Comparison of ENCODE assay signal across 10 mouse cellular contexts in the genomic region with DNA sequence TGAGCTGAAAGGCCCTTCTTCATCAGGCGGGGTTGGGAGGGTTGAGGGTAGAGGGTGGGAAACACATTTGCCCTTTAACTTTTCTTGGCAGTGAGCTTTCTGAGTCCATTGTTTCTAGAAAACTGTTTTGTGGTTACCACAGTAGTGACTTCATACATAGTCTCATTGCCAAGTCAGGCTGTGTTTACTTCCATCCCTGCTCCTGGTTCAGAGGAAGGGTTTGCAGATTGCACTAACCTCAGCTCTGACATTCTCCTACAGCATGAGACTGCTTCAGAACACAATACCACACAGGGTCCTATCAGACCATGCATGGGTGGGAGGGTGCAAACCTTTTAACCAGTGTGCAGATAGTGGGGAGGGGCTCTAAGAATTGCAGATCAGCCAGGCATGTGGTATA.
A peak's percentile ranks its signal among the peaks of the same experiment; 100 is the strongest.
DNase-seq lines count a peak whose midpoint lies in the region; ATAC-seq lines count a peak whose summit lies in the region.
"Had no signal": no experiment of that assay in that cellular context is flagged by ENCODE, and none has a peak within 500 bp of the region (broad histone marks: within the 10 kb centered on the region; RNA-seq: fewer than 3 reads in every experiment).

No protein-coding gene starts in this region.

- no peak overlapping the region for H3K27ac ChIP-seq in hindbrain, embryonic 14.5 days
- H3K27ac ChIP-seq in hindbrain, embryonic 10.5 days = no peak overlapping the region
- H3K27ac ChIP-seq in forebrain, embryonic 16.5 days (ENCODE audit: low read length) = peak overlapping the region; percentile 34
- H3K27ac ChIP-seq: liver, embryonic 12.5 days; neural tube, embryonic 13.5 days had no signal

- H3K27me3 ChIP-seq in hindbrain, embryonic 14.5 days (ENCODE audit: control insufficient read depth, insufficient read depth, low read length) = no peaks in the 10 kb centered on the region
- H3K27me3 ChIP-seq in hindbrain, embryonic 10.5 days (ENCODE audit: insufficient read depth, poor library complexity, severe bottlenecking) = no peaks in the 10 kb centered on the region
- H3K27me3 ChIP-seq in forebrain, embryonic 16.5 days (replicated peaks; ENCODE audit: control insufficient read depth, insufficient read depth, low read length) = no peaks in the 10 kb centered on the region
- H3K27me3 ChIP-seq: neural tube, embryonic 13.5 days had no signal

- peak; percentile 25; the same call in 1 of the 2 replicates for ATAC-seq in hindbrain, embryonic 14.5 days (ENCODE audit: low FRiP score)
- ATAC-seq in forebrain, embryonic 16.5 days = no peak
- ATAC-seq in granulocyte monocyte progenitor cell, adult 5-6 weeks (replicated peaks; ENCODE audit: poor library complexity, severe bottlenecking) = no peak
- ATAC-seq: liver, embryonic 12.5 days had no signal

- no peak overlapping the region for H3K9ac ChIP-seq in hindbrain, embryonic 14.5 days
- no peak overlapping the region for H3K9ac ChIP-seq in forebrain, embryonic 16.5 days (replicated peaks; ENCODE audit: low read depth, low read length)
- H3K9ac ChIP-seq: liver, embryonic 12.5 days; neural tube, embryonic 13.5 days had no signal

- peaks cover 12% of the 10 kb centered on the region; the same call in 1 of the 2 replicates for H3K4me1 ChIP-seq in hindbrain, embryonic 14.5 days (replicated peaks; ENCODE audit: control insufficient read depth, insufficient read depth, low read length)
- H3K4me1 ChIP-seq in hindbrain, embryonic 10.5 days (replicated peaks) = peaks cover 15% of the 10 kb centered on the region
- H3K4me1 ChIP-seq in forebrain, embryonic 16.5 days (replicated peaks; ENCODE audit: control insufficient read depth, insufficient read depth, low read length) = peaks cover 35% of the 10 kb centered on the region

- WGBS in hindbrain, embryonic 14.5 days = 53% methylated on average over 1 of the region's 1 CpGs
- WGBS in hindbrain, embryonic 10.5 days = 72% methylated on average over 1 of the region's 1 CpGs
- WGBS in forebrain, embryonic 16.5 days = 63% methylated on average over 1 of the region's 1 CpGs

- no peak overlapping the region for H3K4me3 ChIP-seq in hindbrain, embryonic 14.5 days (replicated peaks; ENCODE audit: low read length)
- H3K4me3 ChIP-seq in hindbrain, embryonic 10.5 days = no peak overlapping the region
- H3K4me3 ChIP-seq in forebrain, embryonic 16.5 days (replicated peaks; ENCODE audit: low read length) = no peak overlapping the region
- H3K4me3 ChIP-seq: liver, embryonic 12.5 days; neural tube, embryonic 13.5 days had no signal

- H3K9me3 ChIP-seq in hindbrain, embryonic 14.5 days (ENCODE audit: control insufficient read depth, low read length) = peaks cover 11% of the 10 kb centered on the region
- H3K9me3 ChIP-seq in hindbrain, embryonic 10.5 days = peaks cover 9% of the 10 kb centered on the region
- H3K9me3 ChIP-seq in forebrain, embryonic 16.5 days (ENCODE audit: control insufficient read depth, low read length) = peaks cover 7% of the 10 kb centered on the region

- DNase-seq in hindbrain, embryonic 14.5 days (ENCODE audit: low spot score) = no peak
- DNase-seq in hindbrain, embryonic 10.5 days (ENCODE audit: low spot score) = no peak
- DNase-seq in 3T3-L1 (ENCODE audit: low read depth, low spot score) = peak; percentile 42
- DNase-seq in kidney, postnatal 10 days = peak; percentile 19
- no peak for DNase-seq in spleen, adult 12 weeks (ENCODE audit: low spot score)
- no peak for DNase-seq in left cerebral cortex, postnatal 14 days (ENCODE audit: low spot score in 2 of 2)

- no peak overlapping the region for H3K4me2 ChIP-seq in hindbrain, embryonic 14.5 days (replicated peaks)
- no peak overlapping the region for H3K4me2 ChIP-seq in forebrain, embryonic 16.5 days (ENCODE audit: low read length)
- H3K4me2 ChIP-seq: liver, embryonic 12.5 days; neural tube, embryonic 13.5 days had no signal

- H3K36me3 ChIP-seq in hindbrain, embryonic 14.5 days (replicated peaks; ENCODE audit: control insufficient read depth, insufficient read depth) = no peaks in the 10 kb centered on the region
- no peaks in the 10 kb centered on the region for H3K36me3 ChIP-seq in hindbrain, embryonic 10.5 days
- no peaks in the 10 kb centered on the region for H3K36me3 ChIP-seq in forebrain, embryonic 16.5 days (ENCODE audit: control insufficient read depth, insufficient read depth)
- H3K36me3 ChIP-seq: liver, embryonic 12.5 days; neural tube, embryonic 13.5 days had no signal

- intact Hi-C loops in left cerebral cortex, postnatal 14 days (cut with DNase I) = no loop called here

Comparison
In these comparisons a context has a peak if more than half of its experiments do, and no peak if none do; other contexts are left out.
1. DNase-seq: peak in 3T3-L1 (single experiment) and kidney, postnatal 10 days (single experiment); none in hindbrain, embryonic 14.5 days (single experiment), hindbrain, embryonic 10.5 days (single experiment), spleen, adult 12 weeks (single experiment) and left cerebral cortex, postnatal 14 days (0 of 2).